Mouse (Mus musculus) forebrain, postnatal 0 days (tissue): ENCODE results near the gene Gm10778. TPM values are rescaled to one million over a fixed set of nuclear protein-coding genes. Genes with fewer than 3 reads are reported as not detected.

Experiments used
- ATAC-seq: fragments of 200-750 bp; cut with Nextera tagmentation; 2 replicates; pipeline ENCODE4 v1.8.0; 2017; ENCODE audit warnings: mild to moderate bottlenecking, moderate library complexity
- DNase-seq: peaks from one replicate; pipeline ENCODE4 v3.0.0-alpha.2; 2015
- H3K27ac ChIP-seq: fragments of 300-500 bp; sonication (generic); 2 replicates; pipeline ENCODE4 v1.5.1; 2014; ENCODE audit warnings: low read depth, mild to moderate bottlenecking, antibody characterized with exemption, low read length, moderate library complexity, mixed read lengths
- H3K27me3 ChIP-seq: fragments of 300-500 bp; sonication (generic); 2 replicates; pipeline ENCODE4 v1.6.1; 2014; ENCODE audit warnings: mild to moderate bottlenecking, low read length, mixed read lengths; ENCODE audit not compliant: insufficient read depth
- H3K36me3 ChIP-seq: fragments of 300-500 bp; sonication (generic); 2 replicates; pipeline ENCODE4 v1.6.1; 2014; ENCODE audit warnings: mild to moderate bottlenecking, moderate library complexity; ENCODE audit not compliant: insufficient read depth
- H3K4me1 ChIP-seq: fragments of 300-500 bp; sonication (generic); 2 replicates; pipeline ENCODE4 v1.6.1; 2014; ENCODE audit warnings: antibody characterized with exemption; ENCODE audit not compliant: insufficient read depth
- H3K4me2 ChIP-seq: fragments of 300-500 bp; sonication (generic); 2 replicates; pipeline ENCODE4 v1.6.1; 2014; ENCODE audit warnings: low read depth, mild to moderate bottlenecking, moderate library complexity
- H3K4me3 ChIP-seq: fragments of 300-500 bp; sonication (generic); 2 replicates; pipeline ENCODE4 v1.5.1; 2014; ENCODE audit warnings: low read depth, low read length, mixed read lengths
- H3K9ac ChIP-seq: fragments of 300-500 bp; sonication (generic); 2 replicates; pipeline ENCODE4 v1.6.1; 2014; ENCODE audit warnings: mild to moderate bottlenecking
- H3K9me3 ChIP-seq: fragments of 300-500 bp; sonication (generic); 2 replicates; pipeline ENCODE4 v1.6.1; 2016; ENCODE audit warnings: low read length
- CTCF ChIP-seq: sonication (generic); IDR thresholded peaks from 2 replicates; pipeline ENCODE4 v1.5.1; 2016; ENCODE audit warnings: antibody characterized with exemption, control low read depth, low read depth
- WGBS: fragments of 180-500 bp; shearing (Covaris S2); extraction: QIAGEN DNeasy Blood & Tissue Kit; methylation state at CpG from one replicate; pipeline ENCODE4 v1.1.7; 2014; 5-methylcytosine and 5-hydroxymethylcytosine counted together
- polyA plus RNA-seq: library from polyadenylated mRNA; unstranded; fragments of >200 nt; fragmentation: Nextera tagmentation; extraction: Ambion mirVana; gene quantifications from 2 replicates; pipeline ENCODE4 v1.2.1, GENCODE M21; 2015
- total RNA-seq: library from RNA; depleted of rRNA; stranded (reverse); fragments of >200 nt; gene quantifications from 2 replicates; pipeline ENCODE4 v1.2.3, GENCODE M21; 2014

The Gm10778 gene
- total and polyA plus RNA-seq, 2 experiments from 2014 or later = 3.4 to 5.9 TPM

DNA sequence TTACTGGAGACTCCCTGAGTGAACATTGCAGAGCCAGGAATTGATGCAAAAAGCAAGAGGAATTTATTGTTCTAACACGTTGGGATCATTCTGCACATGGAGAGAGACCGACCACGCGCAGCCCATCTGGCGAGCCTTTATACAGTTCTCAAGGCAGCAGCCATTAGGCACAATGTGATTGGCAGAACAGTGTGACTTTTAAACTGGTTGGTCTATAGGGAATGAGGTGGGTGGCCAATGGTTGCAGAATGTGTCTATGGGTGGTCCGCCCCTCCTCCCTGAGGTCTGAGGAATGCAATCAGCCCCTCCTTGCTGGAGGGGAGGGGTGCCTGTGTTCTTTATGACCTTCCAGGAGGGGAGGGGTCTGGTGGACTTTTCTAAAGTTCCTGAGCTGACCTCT, 33.4 kb upstream of the Gm10778 start:
- WGBS = 68% methylated on average over 6 of the region's 6 CpGs
- H3K36me3 ChIP-seq = 0 out of 2 replicates have a peak, but pooled peaks cover 1% of the 10 kb centered on the region
- no peak overlapping the region for H3K4me3 ChIP-seq
- H3K27ac ChIP-seq = no peak overlapping the region
- TF ChIP-seq CTCF = no peak
- H3K27me3 ChIP-seq = no peaks in the 10 kb centered on the region
- no peaks in the 10 kb centered on the region for H3K4me1 ChIP-seq
- H3K4me2 ChIP-seq = no peak overlapping the region
- no peak overlapping the region for H3K9ac ChIP-seq
- ATAC-seq = peak; percentile 38; the same call in 1 of the 2 replicates
- H3K9me3 ChIP-seq = no peaks in the 10 kb centered on the region
- no peak for DNase-seq

DNA sequence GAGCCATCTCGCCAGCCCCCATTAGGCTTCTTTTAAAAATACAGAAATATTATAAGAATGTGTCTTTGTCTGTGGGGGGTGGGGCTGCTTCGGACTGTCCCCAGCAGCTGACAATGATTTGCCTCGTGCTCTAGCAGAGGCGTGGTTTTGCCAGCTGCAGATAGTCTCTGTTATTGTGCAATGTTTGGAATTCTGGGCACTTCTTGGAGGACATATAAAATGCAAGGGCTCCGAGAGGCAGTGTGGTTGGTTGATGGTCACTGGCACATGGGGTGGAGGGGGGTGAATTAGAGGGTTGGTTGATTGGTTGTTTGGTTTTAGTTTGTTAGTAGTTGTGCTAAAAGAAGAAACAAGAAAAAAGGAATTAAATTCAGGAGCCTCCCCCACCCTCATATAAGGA, 28.9 kb upstream of the Gm10778 start:
- Histone ChIP-seq H3K27ac (no peak overlapping the region), H3K9ac (no peak overlapping the region), H3K9me3 (no peaks in the 10 kb centered on the region), H3K4me1 (no peaks in the 10 kb centered on the region), H3K27me3 (no peaks in the 10 kb centered on the region), H3K4me2 (no peak overlapping the region), H3K36me3 (peaks cover 36% of the 10 kb centered on the region), H3K4me3 (no peak overlapping the region)
- no peak for TF ChIP-seq CTCF
- no peak for DNase-seq
- ATAC-seq = no peak
- 86% methylated on average over 5 of the region's 5 CpGs for WGBS

DNA sequence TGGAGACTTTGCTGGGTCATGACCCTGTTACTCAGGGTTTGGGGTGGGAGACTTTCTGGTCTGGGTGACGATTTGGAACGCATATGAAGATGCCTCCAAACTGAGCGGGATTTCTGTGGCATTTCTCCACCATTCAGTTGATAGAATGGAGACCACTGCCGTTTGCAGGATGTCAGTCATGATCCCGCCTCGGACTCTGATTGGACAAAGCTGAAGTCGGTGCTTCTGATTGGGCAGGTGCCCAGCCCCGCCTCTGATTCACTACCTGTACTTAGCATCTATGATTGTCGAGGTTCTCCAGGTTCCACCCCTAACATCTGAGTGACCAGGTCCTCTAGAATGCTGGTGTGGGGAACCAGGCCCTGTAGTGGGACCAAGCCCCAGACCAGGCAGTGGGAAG, 28.1 kb upstream of the Gm10778 start:
- ATAC-seq = no peak
- DNase-seq = no peak

DNA sequence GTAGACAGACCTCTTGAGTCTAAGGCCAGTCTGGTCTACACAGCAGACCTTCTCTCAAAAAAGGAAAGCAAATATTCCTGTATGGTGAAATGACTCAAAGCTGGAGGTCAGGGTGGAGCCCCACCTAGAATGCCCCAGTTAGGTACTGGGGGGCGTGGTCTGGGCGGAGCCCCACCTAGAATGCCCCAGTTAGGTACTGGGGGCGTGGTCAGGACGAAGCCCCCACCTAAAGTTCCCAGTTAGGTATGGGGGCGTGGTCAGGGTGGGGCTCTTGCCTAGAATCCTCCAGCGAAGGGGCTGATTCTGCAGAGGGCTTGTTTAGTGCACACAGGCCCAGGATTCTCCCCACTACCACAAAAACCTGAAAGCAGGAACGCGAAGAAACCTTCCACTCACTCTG, 25.4 kb upstream of the Gm10778 start:
- Histone ChIP-seq H3K4me3 (no peak overlapping the region), H3K36me3 (peaks cover 43% of the 10 kb centered on the region), H3K9ac (no peak overlapping the region), H3K4me1 (peaks cover 11% of the 10 kb centered on the region), H3K4me2 (no peak overlapping the region), H3K9me3 (no peaks in the 10 kb centered on the region), H3K27me3 (no peaks in the 10 kb centered on the region), H3K27ac (no peak overlapping the region)
- ATAC-seq (no peak), DNase-seq (no peak)
- 65% methylated on average over 8 of the region's 8 CpGs for WGBS
- TF ChIP-seq CTCF = no peak

More for the DNA sequence above, 28.1 kb upstream of the Gm10778 start:
- Histone ChIP-seq H3K9ac (no peak overlapping the region), H3K36me3 (peaks cover 43% of the 10 kb centered on the region), H3K4me3 (no peak overlapping the region), H3K4me1 (no peaks in the 10 kb centered on the region), H3K9me3 (no peaks in the 10 kb centered on the region), H3K4me2 (no peak overlapping the region), H3K27me3 (no peaks in the 10 kb centered on the region), H3K27ac (no peak overlapping the region)
- no peak for TF ChIP-seq CTCF
- 62% methylated on average over 9 of the region's 9 CpGs for WGBS

DNA sequence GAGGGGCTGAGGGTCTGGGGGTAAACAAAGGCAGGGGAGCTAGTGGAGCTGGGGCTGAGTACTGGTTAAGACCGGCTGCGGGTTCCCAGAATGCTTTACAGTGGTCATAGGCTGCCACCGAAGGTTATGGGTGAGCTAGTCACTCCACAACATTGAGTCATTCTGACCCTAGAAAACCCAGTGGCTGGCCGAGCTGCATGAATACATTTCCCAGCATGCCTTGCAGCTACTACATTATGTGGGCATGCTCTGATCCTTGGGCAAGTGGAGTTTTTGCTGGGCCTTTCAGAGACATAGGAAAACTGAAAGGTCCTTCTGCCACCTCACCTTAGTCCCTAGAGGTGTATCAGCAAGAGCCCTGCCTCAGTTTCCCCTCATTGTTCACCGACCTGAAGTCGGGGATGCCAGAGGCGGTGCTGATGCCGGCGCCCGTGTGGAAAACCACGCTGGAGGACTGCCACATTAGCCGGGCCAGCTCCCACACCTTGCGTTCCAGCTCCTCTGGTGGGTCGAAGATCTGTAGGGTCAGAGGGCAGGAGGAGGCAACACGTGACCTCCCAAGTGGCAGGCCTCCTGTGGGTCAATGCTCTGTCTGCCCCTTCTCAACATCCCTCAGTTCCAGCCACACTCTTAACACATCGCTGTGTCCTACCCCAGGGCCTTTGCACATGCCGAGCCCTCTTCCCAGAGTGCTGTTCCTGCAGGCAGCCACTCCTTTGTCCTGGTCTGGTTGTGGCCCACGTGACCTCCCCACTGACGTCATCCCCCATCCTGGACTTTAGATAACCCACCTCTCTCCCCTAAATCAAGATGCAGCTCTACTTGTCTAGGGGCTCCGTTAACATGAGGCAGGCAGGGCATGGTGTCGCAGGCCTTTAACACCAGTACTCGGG, 22.5 kb upstream of the Gm10778 start:
- Histone ChIP-seq H3K9me3 (no peaks in the 10 kb centered on the region), H3K27ac (peak overlapping the region; percentile 86; the same call in 1 of the 2 replicates), H3K27me3 (no peaks in the 10 kb centered on the region), H3K4me1 (peaks cover 11% of the 10 kb centered on the region), H3K4me3 (peak overlapping the region; percentile 90), H3K9ac (peak overlapping the region; percentile 88), H3K36me3 (peaks cover 35% of the 10 kb centered on the region), H3K4me2 (peak overlapping the region; percentile 80)
- DNase-seq (no peak), ATAC-seq (no peak)
- no peak for TF ChIP-seq CTCF
- WGBS = 89% methylated on average over 22 of the region's 22 CpGs

DNA sequence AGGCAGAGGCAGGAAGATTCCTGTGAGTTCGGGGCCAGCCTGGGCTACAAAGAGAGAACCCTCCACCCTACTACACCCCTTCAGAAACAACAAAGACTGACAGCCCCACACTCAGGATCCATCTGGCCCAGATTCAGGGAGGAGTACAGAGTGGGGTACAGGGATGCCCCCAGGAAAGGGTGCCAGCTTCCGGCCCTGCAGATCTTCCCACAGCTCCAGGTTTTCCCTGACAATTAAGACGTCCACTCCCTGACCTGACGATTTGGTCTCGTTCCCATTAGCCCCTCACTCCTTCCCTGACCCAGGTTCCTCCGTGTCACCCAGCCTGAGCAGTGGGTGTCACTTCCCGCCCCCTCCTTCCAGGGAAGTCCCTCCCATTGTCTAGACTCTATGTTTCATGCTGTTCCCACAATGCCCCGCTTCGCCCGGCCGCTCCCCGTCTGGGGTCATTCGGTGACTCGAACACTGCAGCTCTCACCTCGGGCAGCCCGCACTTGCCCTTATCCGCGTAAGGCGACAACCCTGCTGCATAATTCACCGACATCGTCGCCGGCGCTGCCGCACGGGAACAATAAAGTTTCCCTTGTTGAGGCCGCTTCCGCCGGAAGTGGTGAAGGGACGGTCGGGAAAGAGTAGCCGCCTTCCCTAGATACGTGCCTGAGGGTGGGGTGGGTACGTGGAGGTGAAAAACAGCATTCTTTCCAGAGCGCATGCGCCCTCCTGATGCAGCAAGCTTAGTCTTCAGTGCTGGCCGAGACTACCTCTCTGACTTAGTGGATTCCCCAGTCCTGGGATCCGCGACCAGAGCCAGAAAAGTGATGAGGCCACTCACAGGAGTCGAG, 21.6 kb upstream of the Gm10778 start, which contains the start of gene Sirt6:
Sirt6 (minus strand) TSS at position 804 of the 842 bp plus-strand sequence.
- Histone ChIP-seq H3K27ac (peak within 1 kb of the TSS; percentile 86), H3K4me1 (peaks cover 11% of the 10 kb centered on the region), H3K9ac (peak within 1 kb of the TSS; percentile 88), H3K9me3 (no peaks in the 10 kb centered on the region), H3K4me2 (peak within 1 kb of the TSS; percentile 80), H3K27me3 (no peaks in the 10 kb centered on the region), H3K4me3 (peak within 1 kb of the TSS; percentile 90), H3K36me3 (peaks cover 28% of the 10 kb centered on the region)
- TF ChIP-seq CTCF = no peak
- peak; percentile 96 for DNase-seq
- peak; percentile 95 for ATAC-seq
- 6% methylated on average over 40 of the region's 40 CpGs for WGBS
